9 mouse cellular contexts compared by ENCODE assay signal in the genomic region with DNA sequence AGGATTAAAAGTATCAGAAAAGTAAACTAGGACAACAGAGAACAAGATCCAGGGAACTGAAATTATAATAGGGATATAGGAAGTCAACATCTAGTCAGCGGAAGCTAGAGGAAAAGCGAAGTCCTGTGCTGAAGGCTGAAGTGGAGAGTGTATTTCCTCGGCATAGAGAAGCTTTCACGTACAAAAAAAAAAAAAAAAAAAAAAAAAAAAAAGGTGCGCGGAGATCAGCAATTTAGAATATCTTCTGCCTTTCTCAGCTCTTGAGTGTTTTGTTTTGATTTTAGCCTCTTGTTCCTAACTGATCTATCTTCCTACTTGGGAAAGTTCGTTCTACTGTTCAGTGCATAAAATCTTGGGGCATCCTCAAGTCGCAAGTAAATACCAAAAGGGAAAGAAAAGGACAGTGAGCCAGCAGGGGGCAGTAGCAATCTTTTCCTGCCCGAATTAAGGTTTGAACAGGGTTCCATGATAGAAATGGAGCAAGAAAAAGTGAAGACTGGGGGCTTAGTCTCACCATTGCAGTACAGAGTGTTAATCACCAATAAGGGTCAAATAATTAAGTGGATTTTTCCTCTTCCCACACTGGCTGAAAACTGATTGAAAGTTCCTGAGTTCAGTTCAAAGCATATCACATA. TPM values are rescaled to one million over a fixed set of nuclear protein-coding genes. Genes with fewer than 3 reads are reported as not detected.
A peak's percentile ranks its signal among the peaks of the same experiment; 100 is the strongest.
DNase-seq lines count a peak whose midpoint lies in the region; ATAC-seq lines count a peak whose summit lies in the region.
"Had no signal": no experiment of that assay in that cellular context is flagged by ENCODE, and none has a peak within 500 bp of the region (broad histone marks: within the 10 kb centered on the region; RNA-seq: fewer than 3 reads in every experiment).

No protein-coding gene starts in this region.

- peak; percentile 63 for ATAC-seq in forebrain, embryonic 16.5 days
- ATAC-seq in midbrain, embryonic 11.5 days (ENCODE audit: low FRiP score) = no peak
- ATAC-seq in granulocyte monocyte progenitor cell, adult 5-6 weeks (replicated peaks; ENCODE audit: poor library complexity, severe bottlenecking) = no peak

- WGBS in forebrain, embryonic 16.5 days = 13% methylated on average over 9 of the region's 9 CpGs
- WGBS in midbrain, embryonic 11.5 days = 16% methylated on average over 9 of the region's 9 CpGs

- H3K4me1 ChIP-seq in forebrain, embryonic 16.5 days (replicated peaks; ENCODE audit: control insufficient read depth, insufficient read depth, low read length) = no peaks in the 10 kb centered on the region
- H3K4me1 ChIP-seq in midbrain, embryonic 11.5 days (ENCODE audit: control insufficient read depth, insufficient read depth, low read length) = no peaks in the 10 kb centered on the region

- H3K36me3 ChIP-seq in forebrain, embryonic 16.5 days (ENCODE audit: control insufficient read depth, insufficient read depth) = no peaks in the 10 kb centered on the region
- H3K36me3 ChIP-seq in midbrain, embryonic 11.5 days (ENCODE audit: control insufficient read depth, insufficient read depth, low read length) = no peaks in the 10 kb centered on the region

- peak overlapping the region; percentile 69 for H3K4me2 ChIP-seq in forebrain, embryonic 16.5 days (ENCODE audit: low read length)
- peak overlapping the region; percentile 41 for H3K4me2 ChIP-seq in midbrain, embryonic 11.5 days

- H3K27me3 ChIP-seq in forebrain, embryonic 16.5 days (replicated peaks; ENCODE audit: control insufficient read depth, insufficient read depth, low read length) = no peaks in the 10 kb centered on the region
- H3K27me3 ChIP-seq in midbrain, embryonic 11.5 days (ENCODE audit: control insufficient read depth, insufficient read depth, low read length) = no peaks in the 10 kb centered on the region

- peak; percentile 25 for DNase-seq in ovary, postnatal 14 days (ENCODE audit: low spot score)
- no peak for DNase-seq in ovary, postnatal 10 days (ENCODE audit: low spot score)
- DNase-seq in cerebellum, adult 8-10 months = peak; percentile 38
- peak; percentile 24 to 25 for DNase-seq in kidney, postnatal 4 days
- DNase-seq in midbrain, embryonic 11.5 days (ENCODE audit: low spot score, missing footprints) = peak; percentile 92
- no peak for DNase-seq in thymus, postnatal 10 days (ENCODE audit: low spot score in 2 of 2)

- H3K9ac ChIP-seq in forebrain, embryonic 16.5 days (replicated peaks; ENCODE audit: low read depth, low read length) = peak overlapping the region; percentile 46; the same call in 1 of the 2 replicates
- no peak overlapping the region for H3K9ac ChIP-seq in midbrain, embryonic 11.5 days (ENCODE audit: low read length)

- peak overlapping the region; percentile 42 for H3K4me3 ChIP-seq in forebrain, embryonic 16.5 days (replicated peaks; ENCODE audit: low read length)
- peak overlapping the region; percentile 14; the same call in 1 of the 2 replicates for H3K4me3 ChIP-seq in midbrain, embryonic 11.5 days (ENCODE audit: low read depth, low read length)
- H3K4me3 ChIP-seq: myocyte had no signal

- no peaks in the 10 kb centered on the region for H3K9me3 ChIP-seq in forebrain, embryonic 16.5 days (ENCODE audit: control insufficient read depth, low read length)
- no peaks in the 10 kb centered on the region for H3K9me3 ChIP-seq in midbrain, embryonic 11.5 days (ENCODE audit: control insufficient read depth, low read length)

- no peak overlapping the region for H3K27ac ChIP-seq in forebrain, embryonic 16.5 days (ENCODE audit: low read length)
- H3K27ac ChIP-seq in midbrain, embryonic 11.5 days (ENCODE audit: low read depth, low read length) = no peak overlapping the region

RNA-seq across cellular contexts. Expression of gene Glra2, which starts 0.6 kb away (rescaled TPM):
- 39.2 and 47.2 TPM in 2 replicates for polyA plus RNA-seq in forebrain, embryonic 16.5 days (2015; fragmentation: Nextera tagmentation; extraction: Ambion mirVana)
- 0.16 and 0.21 TPM in 2 replicates for polyA plus RNA-seq in midbrain, embryonic 11.5 days (2014; fragmentation: Nextera tagmentation; extraction: Ambion mirVana)
- not detected in 2 replicates for total RNA-seq in granulocyte monocyte progenitor cell, adult 5-6 weeks (2014; fragmentation: Nextera tagmentation)
- total RNA-seq in granulocyte monocyte progenitor cell, adult 5-6 weeks (2017) = not detected in 2 replicates
- polyA plus RNA-seq: myocyte had no signal

Comparison
In these comparisons a context has a peak if more than half of its experiments do, and no peak if none do; other contexts are left out.
1. DNase-seq: peak in ovary, postnatal 14 days (single experiment), cerebellum, adult 8-10 months (single experiment), kidney, postnatal 4 days (2 of 2) and midbrain, embryonic 11.5 days (single experiment); none in ovary, postnatal 10 days (single experiment) and thymus, postnatal 10 days (0 of 2).
2. RNA of gene Glra2, which starts 0.6 kb away (polyA plus RNA-seq): 39.2 to 47.2 TPM in forebrain, embryonic 16.5 days; 0.16 to 0.21 TPM in midbrain, embryonic 11.5 days; every median in the first group is over 10 times any median in the second.